Mouse (Mus musculus): ENCODE results near the gene C87499. TPM values are rescaled to one million over a fixed set of nuclear protein-coding genes. Genes with fewer than 3 reads are reported as not detected.

C87499 gene
- polyA plus RNA-seq, 1 experiment from 2014 or later = not detected

DNA sequence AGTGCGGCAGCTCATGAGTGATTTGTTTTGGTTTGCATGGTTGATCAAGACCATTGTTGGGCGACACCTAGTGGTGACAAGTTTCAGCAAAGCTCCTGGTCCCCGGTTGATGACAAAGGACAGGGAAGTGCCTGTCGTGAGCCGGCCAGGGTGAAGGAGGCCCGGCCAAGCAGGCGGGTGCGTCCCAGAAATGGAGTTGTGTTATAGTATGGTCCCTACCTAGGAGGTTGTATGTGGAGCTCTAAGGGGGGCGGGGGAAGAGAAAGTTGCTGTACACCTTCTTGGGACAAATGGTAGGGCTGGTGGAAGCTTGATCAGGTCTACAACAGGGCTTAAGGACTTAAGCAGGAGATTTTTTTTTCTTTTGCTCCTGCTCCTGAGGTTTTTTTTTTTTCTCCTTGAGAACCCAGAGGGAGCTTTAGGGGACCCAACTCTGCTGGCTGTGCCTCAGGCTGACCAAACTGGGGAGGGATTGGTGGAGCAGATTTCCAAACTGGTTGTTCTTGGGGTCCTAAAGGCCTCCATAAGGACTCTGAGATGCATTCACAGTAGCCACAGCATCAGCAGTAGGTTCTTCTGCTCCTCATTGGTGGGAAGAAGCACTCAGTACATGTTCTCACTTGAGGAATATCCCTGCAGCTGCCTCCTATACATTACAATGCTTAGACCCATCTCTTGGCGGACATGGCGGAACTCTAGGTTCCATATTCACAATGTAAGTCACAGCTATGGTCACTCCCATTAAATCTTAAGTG is 7.0 kb upstream of the C87499 start:
- no peak overlapping the region for H3K27ac ChIP-seq (ENCODE audit: low read length)
- WGBS = 16% methylated on average over 11 of the region's 11 CpGs

GRCm38 (mm10) chr4:88640704-88641076 is 6.5 kb upstream of the C87499 start:
- WGBS = 67% methylated on average over 8 of the region's 8 CpGs
- H3K9me3 ChIP-seq (replicated peaks; ENCODE audit: control insufficient read depth, low read length, poor library complexity, severe bottlenecking) = no peaks in the 10 kb centered on the region
- no peaks in the 10 kb centered on the region for H3K36me3 ChIP-seq (ENCODE audit: control insufficient read depth, insufficient read depth, low read length)
- no peak for ATAC-seq
- no peaks in the 10 kb centered on the region for H3K4me1 ChIP-seq (ENCODE audit: control insufficient read depth, insufficient read depth, low read length)
- no peak overlapping the region for H3K9ac ChIP-seq (ENCODE audit: low read depth, low read length)
- no peak overlapping the region for H3K27ac ChIP-seq (ENCODE audit: low read length)
- peak overlapping the region; percentile 40 for H3K4me2 ChIP-seq (ENCODE audit: low read length)
- no peaks in the 10 kb centered on the region for H3K27me3 ChIP-seq (ENCODE audit: control insufficient read depth, insufficient read depth, low read depth, low read length)
- H3K4me3 ChIP-seq (ENCODE audit: low read depth, low read length) = peak overlapping the region; percentile 20; the same call in 1 of the 2 replicates

More for the DNA sequence above, 7.0 kb upstream of the C87499 start:
- Histone ChIP-seq H3K9me3 (replicated peaks; ENCODE audit: control insufficient read depth, low read length, poor library complexity, severe bottlenecking) (no peaks in the 10 kb centered on the region), H3K4me3 (ENCODE audit: low read depth, low read length) (peak overlapping the region; percentile 20; the same call in 1 of the 2 replicates), H3K27me3 (ENCODE audit: control insufficient read depth, insufficient read depth, low read depth, low read length) (no peaks in the 10 kb centered on the region), H3K4me1 (ENCODE audit: control insufficient read depth, insufficient read depth, low read length) (no peaks in the 10 kb centered on the region), H3K36me3 (ENCODE audit: control insufficient read depth, insufficient read depth, low read length) (no peaks in the 10 kb centered on the region), H3K4me2 (ENCODE audit: low read length) (peak overlapping the region; percentile 40; the same call in 1 of the 2 replicates), H3K9ac (ENCODE audit: low read depth, low read length) (no peak overlapping the region)
- peak; percentile 98 for ATAC-seq

DNA sequence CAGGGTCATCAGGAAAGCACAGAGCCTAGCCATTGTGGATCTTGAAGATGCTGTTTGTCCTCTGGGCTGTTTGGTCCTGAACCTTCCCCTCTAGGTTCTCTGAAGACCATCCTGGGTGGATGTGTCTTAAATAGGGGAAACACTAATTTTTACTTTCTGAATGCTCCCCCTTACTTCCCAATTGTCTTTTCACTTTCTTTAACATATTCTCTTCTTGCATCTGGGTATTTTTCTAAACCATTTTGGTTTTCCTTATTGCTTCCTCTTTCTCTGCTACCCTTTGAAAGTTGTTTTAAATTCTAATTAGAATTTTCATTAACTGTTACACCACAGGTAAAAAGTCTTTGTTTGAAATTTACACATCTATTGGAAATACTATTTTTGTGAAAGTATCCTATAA is 30.9 kb downstream of the C87499 start, which contains the start of gene Ifna12:
Gene Ifna12, minus strand, starts transcription at position 101 of the 400 bp plus-strand sequence.
- no peak for ATAC-seq
- Histone ChIP-seq H3K4me1 (ENCODE audit: control insufficient read depth, insufficient read depth, low read length) (no peaks in the 10 kb centered on the region), H3K9me3 (replicated peaks; ENCODE audit: control insufficient read depth, low read length, poor library complexity, severe bottlenecking) (no peaks in the 10 kb centered on the region), H3K4me2 (ENCODE audit: low read length) (no peak within 1 kb of the TSS), H3K9ac (ENCODE audit: low read depth, low read length) (no peak within 1 kb of the TSS), H3K36me3 (ENCODE audit: control insufficient read depth, insufficient read depth, low read length) (no peaks in the 10 kb centered on the region), H3K4me3 (ENCODE audit: low read depth, low read length) (no peak within 1 kb of the TSS), H3K27ac (ENCODE audit: low read length) (no peak within 1 kb of the TSS), H3K27me3 (ENCODE audit: control insufficient read depth, insufficient read depth, low read depth, low read length) (no peaks in the 10 kb centered on the region)

- no peak within 1 kb of the TSS for H3K4me2 ChIP-seq (ENCODE audit: low read length)
- H3K9ac ChIP-seq (ENCODE audit: low read depth, low read length) = no peak within 1 kb of the TSS
- 86% methylated on average over 1 of the region's 1 CpGs for WGBS
- no peak within 1 kb of the TSS for H3K27ac ChIP-seq (ENCODE audit: low read length)
- no peaks in the 10 kb centered on the region for H3K27me3 ChIP-seq (ENCODE audit: control insufficient read depth, insufficient read depth, low read depth, low read length)
- ATAC-seq = no peak
- no peaks in the 10 kb centered on the region for H3K4me1 ChIP-seq (ENCODE audit: control insufficient read depth, insufficient read depth, low read length)
- H3K4me3 ChIP-seq (ENCODE audit: low read depth, low read length) = no peak within 1 kb of the TSS
- H3K36me3 ChIP-seq (ENCODE audit: control insufficient read depth, insufficient read depth, low read length) = no peaks in the 10 kb centered on the region
- no peaks in the 10 kb centered on the region for H3K9me3 ChIP-seq (replicated peaks; ENCODE audit: control insufficient read depth, low read length, poor library complexity, severe bottlenecking)
These were observed 41.9 kb downstream of the C87499 start, which contains the start of gene Ifna9 for GRCm38 (mm10) chr4:88592285-88592684. Gene Ifna9 (minus strand): TSS chr4:88592385.

Other genes starting within 250 kb of the C87499 start
- 2.7 and 3.8 TPM in 2 replicates for gene Hacd4, start 195.5 kb downstream of the C87499 start, polyA plus RNA-seq (2015; fragmentation: Nextera tagmentation; extraction: Ambion mirVana)
- gene Ifnb1, start 111.6 kb downstream of the C87499 start, polyA plus RNA-seq (2015; fragmentation: Nextera tagmentation; extraction: Ambion mirVana) = not detected in 2 replicates
- not detected in 2 replicates for gene Ifna15, start 76.2 kb downstream of the C87499 start, polyA plus RNA-seq (2015; fragmentation: Nextera tagmentation; extraction: Ambion mirVana)
- gene Ifna14, start 62.6 kb downstream of the C87499 start, polyA plus RNA-seq (2015; fragmentation: Nextera tagmentation; extraction: Ambion mirVana) = not detected in 2 replicates
- not detected in 2 replicates for gene Ifna9, start 42.0 kb downstream of the C87499 start, polyA plus RNA-seq (2015; fragmentation: Nextera tagmentation; extraction: Ambion mirVana)
- gene Ifna12, start 31.0 kb downstream of the C87499 start, polyA plus RNA-seq (2015; fragmentation: Nextera tagmentation; extraction: Ambion mirVana) = not detected in 2 replicates
- gene Ifna13, start 10.0 kb upstream of the C87499 start, polyA plus RNA-seq (2015; fragmentation: Nextera tagmentation; extraction: Ambion mirVana) = not detected in 2 replicates
- gene Ifna16, start 42.5 kb upstream of the C87499 start, polyA plus RNA-seq (2015; fragmentation: Nextera tagmentation; extraction: Ambion mirVana) = not detected in 2 replicates
- not detected in 2 replicates for gene Ifna2, start 49.5 kb upstream of the C87499 start, polyA plus RNA-seq (2015; fragmentation: Nextera tagmentation; extraction: Ambion mirVana)
- gene Ifnab, start 56.9 kb upstream of the C87499 start, polyA plus RNA-seq (2015; fragmentation: Nextera tagmentation; extraction: Ambion mirVana) = not detected in 2 replicates
- 1.3 and 1.7 TPM in 2 replicates for gene Gm26566, start 87.4 kb upstream of the C87499 start, polyA plus RNA-seq (2015; fragmentation: Nextera tagmentation; extraction: Ambion mirVana)
- gene Klhl9, start 88.1 kb upstream of the C87499 start, polyA plus RNA-seq (2015; fragmentation: Nextera tagmentation; extraction: Ambion mirVana) = 115 and 125 TPM in 2 replicates
- not detected in 2 replicates for gene Gm13271, start 120.5 kb upstream of the C87499 start, polyA plus RNA-seq (2015; fragmentation: Nextera tagmentation; extraction: Ambion mirVana)
- not detected in 2 replicates for gene Gm13283, start 125.7 kb upstream of the C87499 start, polyA plus RNA-seq (2015; fragmentation: Nextera tagmentation; extraction: Ambion mirVana)
- not detected in 2 replicates for gene Gm13290, start 139.4 kb upstream of the C87499 start, polyA plus RNA-seq (2015; fragmentation: Nextera tagmentation; extraction: Ambion mirVana)
- gene Gm13289, start 142.5 kb upstream of the C87499 start, polyA plus RNA-seq (2015; fragmentation: Nextera tagmentation; extraction: Ambion mirVana) = not detected in 2 replicates
- gene Gm13272, start 145.4 kb upstream of the C87499 start, polyA plus RNA-seq (2015; fragmentation: Nextera tagmentation; extraction: Ambion mirVana) = not detected in 2 replicates
- not detected in 2 replicates for gene Ifnz, start 147.7 kb upstream of the C87499 start, polyA plus RNA-seq (2015; fragmentation: Nextera tagmentation; extraction: Ambion mirVana)
- not detected in 2 replicates for gene Gm13276, start 151.3 kb upstream of the C87499 start, polyA plus RNA-seq (2015; fragmentation: Nextera tagmentation; extraction: Ambion mirVana)
- gene Gm13277, start 154.2 kb upstream of the C87499 start, polyA plus RNA-seq (2015; fragmentation: Nextera tagmentation; extraction: Ambion mirVana) = not detected in 2 replicates
- gene Gm13278, start 157.1 kb upstream of the C87499 start, polyA plus RNA-seq (2015; fragmentation: Nextera tagmentation; extraction: Ambion mirVana) = not detected in 2 replicates
- gene Gm13275, start 160.1 kb upstream of the C87499 start, polyA plus RNA-seq (2015; fragmentation: Nextera tagmentation; extraction: Ambion mirVana) = not detected in 2 replicates
- not detected in 2 replicates for gene Gm13279, start 163.0 kb upstream of the C87499 start, polyA plus RNA-seq (2015; fragmentation: Nextera tagmentation; extraction: Ambion mirVana)
- not detected in 2 replicates for gene Gm13285, start 165.3 kb upstream of the C87499 start, polyA plus RNA-seq (2015; fragmentation: Nextera tagmentation; extraction: Ambion mirVana)
- not detected in 2 replicates for gene Gm13287, start 168.8 kb upstream of the C87499 start, polyA plus RNA-seq (2015; fragmentation: Nextera tagmentation; extraction: Ambion mirVana)
- not detected in 2 replicates for gene Gm13288, start 171.1 kb upstream of the C87499 start, polyA plus RNA-seq (2015; fragmentation: Nextera tagmentation; extraction: Ambion mirVana)
- not detected in 2 replicates for gene Ifna7, start 181.8 kb upstream of the C87499 start, polyA plus RNA-seq (2015; fragmentation: Nextera tagmentation; extraction: Ambion mirVana)
- gene Ifna11, start 185.5 kb upstream of the C87499 start, polyA plus RNA-seq (2015; fragmentation: Nextera tagmentation; extraction: Ambion mirVana) = not detected in 2 replicates
- gene Ifna6, start 193.0 kb upstream of the C87499 start, polyA plus RNA-seq (2015; fragmentation: Nextera tagmentation; extraction: Ambion mirVana) = not detected in 2 replicates
- gene Ifna5, start 201.1 kb upstream of the C87499 start, polyA plus RNA-seq (2015; fragmentation: Nextera tagmentation; extraction: Ambion mirVana) = not detected in 2 replicates
- not detected in 2 replicates for gene Ifna4, start 207.4 kb upstream of the C87499 start, polyA plus RNA-seq (2015; fragmentation: Nextera tagmentation; extraction: Ambion mirVana)
- gene Ifna1, start 215.7 kb upstream of the C87499 start, polyA plus RNA-seq (2015; fragmentation: Nextera tagmentation; extraction: Ambion mirVana) = not detected in 2 replicates
- gene Ifne, start 245.8 kb upstream of the C87499 start, polyA plus RNA-seq (2015; fragmentation: Nextera tagmentation; extraction: Ambion mirVana) = not detected in 2 replicates

All from midbrain, embryonic 16.5 days (tissue).